Mouse (Mus musculus): ENCODE results near the gene Anapc11. TPM values are rescaled to one million over a fixed set of nuclear protein-coding genes. Genes with fewer than 3 reads are reported as not detected.

The Anapc11 gene
- polyA plus RNA-seq, 1 experiment, result 84.0 TPM

DNA sequence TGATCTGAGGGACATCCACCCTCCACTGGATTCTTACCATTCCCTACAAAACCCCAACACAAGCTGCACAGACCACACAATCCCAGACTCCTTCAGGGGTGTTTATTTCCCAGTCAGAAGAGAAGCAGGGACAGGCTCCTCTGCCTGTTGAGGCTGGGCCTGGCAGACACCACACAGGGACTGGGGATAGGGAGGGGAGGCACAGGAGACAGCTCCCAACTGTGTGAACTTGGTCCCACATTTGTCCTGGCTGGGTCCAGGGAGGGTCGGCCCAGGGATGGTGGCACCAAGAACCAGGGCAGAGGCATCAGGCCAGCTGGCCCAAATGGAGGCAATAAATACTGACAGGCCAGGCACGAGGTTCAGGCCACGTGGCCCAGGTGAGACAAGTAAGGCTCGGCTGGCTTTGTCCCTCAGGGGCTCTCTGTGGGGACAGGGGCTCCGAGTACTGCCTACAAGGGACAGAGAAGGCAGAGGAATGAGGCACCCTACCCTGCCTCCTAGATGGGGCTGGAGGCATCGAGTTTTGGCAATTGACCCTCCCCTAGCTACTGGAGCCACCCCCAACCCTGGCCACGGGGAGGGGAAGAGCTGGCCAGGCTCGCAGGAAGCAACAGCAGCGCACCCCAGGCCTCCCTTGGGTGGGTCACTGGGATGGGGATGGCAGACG, 20.1 kb upstream of the Anapc11 start:
- Histone ChIP-seq H3K27ac (ENCODE audit: insufficient read depth, low read length) (no peak overlapping the region), H3K27me3 (ENCODE audit: control insufficient read depth, insufficient read depth, low read length, poor library complexity, severe bottlenecking) (no peaks in the 10 kb centered on the region), H3K4me3 (ENCODE audit: low read depth, low read length) (no peak overlapping the region), H3K36me3 (ENCODE audit: control insufficient read depth, insufficient read depth, low read length, poor library complexity, severe bottlenecking) (peaks cover 22% of the 10 kb centered on the region), H3K9me3 (replicated peaks; ENCODE audit: control insufficient read depth, insufficient read depth, low read length, poor library complexity, severe bottlenecking) (no peaks in the 10 kb centered on the region), H3K9ac (ENCODE audit: low read depth, poor library complexity, severe bottlenecking) (no peak overlapping the region), H3K4me1 (ENCODE audit: control insufficient read depth, insufficient read depth, low read length) (peaks cover 4% of the 10 kb centered on the region)
- TF ChIP-seq CTCF (IDR thresholded peaks at IDR 0.05; ENCODE audit: low read depth, low read length), result no peak
- no peak for TF ChIP-seq POLR2A (IDR thresholded peaks at IDR 0.05; ENCODE audit: insufficient read depth, low read length)
- no peak for TF ChIP-seq EP300 (IDR thresholded peaks at IDR 0.05; ENCODE audit: insufficient read depth, low read depth, low read length)

DNA sequence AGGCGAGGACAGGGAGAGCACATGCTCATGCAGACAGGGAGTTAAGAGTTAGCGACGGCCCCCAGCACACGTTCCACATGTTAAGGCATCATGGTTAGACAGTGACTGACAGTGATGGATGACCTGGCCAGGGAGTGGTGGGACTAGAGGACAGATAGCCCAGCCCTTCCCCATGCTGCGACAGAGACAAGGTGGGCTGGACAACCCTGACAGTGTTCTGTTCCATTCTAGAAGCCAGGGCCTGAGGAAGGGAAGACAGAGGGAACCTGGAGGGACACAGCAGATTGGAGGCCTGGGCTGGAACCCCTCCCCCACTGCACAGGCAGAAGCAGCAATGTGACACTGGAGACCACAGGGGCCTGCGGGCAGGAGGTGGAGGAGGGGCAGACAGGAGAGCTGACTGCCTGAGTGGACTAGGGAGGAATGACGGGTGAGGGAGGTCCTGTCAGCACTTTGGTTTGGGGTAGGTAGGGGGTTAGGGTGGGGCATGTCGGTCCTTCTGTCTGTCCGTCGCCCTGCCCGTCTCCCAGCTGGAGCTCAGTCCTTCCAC, 19.5 kb upstream of the Anapc11 start:
- TF ChIP-seq EP300 (IDR thresholded peaks at IDR 0.05; ENCODE audit: insufficient read depth, low read depth, low read length), result no peak
- no peak for TF ChIP-seq POLR2A (IDR thresholded peaks at IDR 0.05; ENCODE audit: insufficient read depth, low read length)
- TF ChIP-seq CTCF (IDR thresholded peaks at IDR 0.05; ENCODE audit: low read depth, low read length), result no peak
- H3K27me3 ChIP-seq (ENCODE audit: control insufficient read depth, insufficient read depth, low read length, poor library complexity, severe bottlenecking), result no peaks in the 10 kb centered on the region
- peaks cover 4% of the 10 kb centered on the region for H3K4me1 ChIP-seq (ENCODE audit: control insufficient read depth, insufficient read depth, low read length)
- H3K36me3 ChIP-seq (ENCODE audit: control insufficient read depth, insufficient read depth, low read length, poor library complexity, severe bottlenecking), result peaks cover 22% of the 10 kb centered on the region
- H3K4me3 ChIP-seq (ENCODE audit: low read depth, low read length), result no peak overlapping the region
- no peak overlapping the region for H3K27ac ChIP-seq (ENCODE audit: insufficient read depth, low read length)
- no peaks in the 10 kb centered on the region for H3K9me3 ChIP-seq (replicated peaks; ENCODE audit: control insufficient read depth, insufficient read depth, low read length, poor library complexity, severe bottlenecking)
- no peak overlapping the region for H3K9ac ChIP-seq (ENCODE audit: low read depth, poor library complexity, severe bottlenecking)

DNA sequence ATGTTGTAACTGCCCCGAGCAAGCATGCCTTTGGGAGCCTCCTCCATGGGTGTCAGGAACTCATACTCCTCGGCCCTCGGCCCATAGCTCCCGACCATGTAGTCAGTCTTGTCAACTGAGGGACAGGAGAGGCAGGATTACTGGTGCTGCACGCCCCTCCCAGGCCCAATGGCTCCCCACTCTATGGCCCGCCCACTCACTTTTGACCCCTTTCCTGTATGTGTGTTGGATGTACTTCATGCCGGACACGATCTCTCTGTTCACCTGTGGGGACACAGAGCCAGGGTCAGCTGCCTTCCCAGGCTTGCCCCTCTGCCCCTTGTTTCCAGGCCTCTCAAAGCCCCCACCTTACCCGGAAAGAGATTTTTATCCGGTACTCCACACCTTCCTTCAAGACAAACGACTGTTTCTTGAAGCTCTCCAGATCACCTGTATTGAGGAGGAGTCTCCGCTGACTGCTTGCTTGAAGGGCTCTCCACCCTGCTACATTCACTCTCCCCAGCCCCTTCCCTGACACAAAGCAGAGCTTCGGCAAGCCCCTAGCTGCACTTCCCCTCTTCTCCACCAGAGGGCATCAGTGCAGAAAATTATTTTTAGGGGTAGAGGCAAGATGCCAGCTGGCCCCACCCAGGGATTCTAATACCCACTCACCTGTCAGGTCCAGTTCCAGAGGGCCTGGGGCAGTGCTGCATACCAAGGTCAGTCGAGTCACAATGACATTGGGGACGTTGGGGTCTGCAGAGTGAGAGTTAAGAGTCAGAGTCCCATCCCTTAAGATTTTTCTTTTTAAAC, 18.7 kb upstream of the Anapc11 start:
- Histone ChIP-seq H3K27ac (ENCODE audit: insufficient read depth, low read length) (no peak overlapping the region), H3K4me1 (ENCODE audit: control insufficient read depth, insufficient read depth, low read length) (peaks cover 4% of the 10 kb centered on the region), H3K27me3 (ENCODE audit: control insufficient read depth, insufficient read depth, low read length, poor library complexity, severe bottlenecking) (no peaks in the 10 kb centered on the region), H3K4me3 (ENCODE audit: low read depth, low read length) (no peak overlapping the region), H3K36me3 (ENCODE audit: control insufficient read depth, insufficient read depth, low read length, poor library complexity, severe bottlenecking) (peaks cover 22% of the 10 kb centered on the region), H3K9me3 (replicated peaks; ENCODE audit: control insufficient read depth, insufficient read depth, low read length, poor library complexity, severe bottlenecking) (no peaks in the 10 kb centered on the region), H3K9ac (ENCODE audit: low read depth, poor library complexity, severe bottlenecking) (no peak overlapping the region)
- TF ChIP-seq POLR2A (IDR thresholded peaks at IDR 0.05; ENCODE audit: insufficient read depth, low read length), result no peak
- TF ChIP-seq EP300 (IDR thresholded peaks at IDR 0.05; ENCODE audit: insufficient read depth, low read depth, low read length), result no peak
- TF ChIP-seq CTCF (IDR thresholded peaks at IDR 0.05; ENCODE audit: low read depth, low read length), result peak; percentile 67

DNA sequence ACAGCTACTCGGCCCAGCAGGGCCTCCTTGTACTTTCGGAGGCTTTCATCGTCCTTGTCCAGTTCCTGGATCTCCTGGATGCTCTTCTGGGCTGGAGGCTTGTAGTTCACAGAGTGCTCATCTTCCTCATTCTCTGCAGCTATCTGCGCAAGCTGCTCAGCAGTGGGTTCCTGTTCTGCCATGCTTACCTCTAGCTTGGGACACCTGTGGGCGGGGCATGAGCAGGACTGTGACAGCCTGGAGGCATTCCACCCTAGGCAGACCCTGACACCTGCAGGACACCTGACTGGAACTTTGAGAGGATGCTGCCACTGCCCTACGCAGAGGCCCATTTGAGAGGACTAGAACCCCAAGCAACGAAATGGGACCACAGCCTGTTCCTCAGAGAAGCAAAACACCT, 18.0 kb upstream of the Anapc11 start:
- Histone ChIP-seq H3K36me3 (ENCODE audit: control insufficient read depth, insufficient read depth, low read length, poor library complexity, severe bottlenecking) (peaks cover 25% of the 10 kb centered on the region), H3K9ac (ENCODE audit: low read depth, poor library complexity, severe bottlenecking) (peak overlapping the region; percentile 86), H3K27me3 (ENCODE audit: control insufficient read depth, insufficient read depth, low read length, poor library complexity, severe bottlenecking) (no peaks in the 10 kb centered on the region), H3K9me3 (replicated peaks; ENCODE audit: control insufficient read depth, insufficient read depth, low read length, poor library complexity, severe bottlenecking) (no peaks in the 10 kb centered on the region), H3K4me3 (ENCODE audit: low read depth, low read length) (peak overlapping the region; percentile 86), H3K4me1 (ENCODE audit: control insufficient read depth, insufficient read depth, low read length) (peaks cover 4% of the 10 kb centered on the region), H3K27ac (ENCODE audit: insufficient read depth, low read length) (0 out of 2 replicates have a peak overlapping the region, but pooled peaks have one; percentile 27)
- TF ChIP-seq EP300 (IDR thresholded peaks at IDR 0.05; ENCODE audit: insufficient read depth, low read depth, low read length), result no peak
- no peak for TF ChIP-seq CTCF (IDR thresholded peaks at IDR 0.05; ENCODE audit: low read depth, low read length)
- TF ChIP-seq POLR2A (IDR thresholded peaks at IDR 0.05; ENCODE audit: insufficient read depth, low read length), result no peak

DNA sequence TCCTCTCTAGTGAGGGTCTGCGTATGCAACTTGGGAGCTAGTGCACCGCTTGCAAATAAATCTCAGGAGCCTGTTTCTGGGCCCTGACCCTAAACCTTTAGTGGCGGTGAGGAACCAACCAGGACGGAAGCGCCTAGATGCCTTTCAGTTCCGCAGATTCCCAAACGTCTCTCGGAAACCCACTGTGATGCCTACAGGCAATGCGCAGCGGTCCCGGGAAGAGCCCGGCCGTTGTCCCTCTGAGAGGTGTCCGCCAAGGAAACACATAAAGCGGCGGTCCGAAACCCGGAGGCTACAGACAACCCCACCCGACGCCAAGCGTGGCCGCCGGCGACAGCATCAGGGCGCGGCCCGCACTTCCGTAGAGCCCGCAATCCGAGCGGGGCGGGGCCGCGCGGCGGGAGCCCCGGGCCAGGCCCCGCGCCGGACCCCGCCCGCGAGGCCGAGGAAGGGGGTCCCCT, 17.3 kb upstream of the Anapc11 start:
- Histone ChIP-seq H3K9me3 (replicated peaks; ENCODE audit: control insufficient read depth, insufficient read depth, low read length, poor library complexity, severe bottlenecking) (no peaks in the 10 kb centered on the region), H3K9ac (ENCODE audit: low read depth, poor library complexity, severe bottlenecking) (peak overlapping the region; percentile 86), H3K4me1 (ENCODE audit: control insufficient read depth, insufficient read depth, low read length) (peaks cover 4% of the 10 kb centered on the region), H3K36me3 (ENCODE audit: control insufficient read depth, insufficient read depth, low read length, poor library complexity, severe bottlenecking) (peaks cover 32% of the 10 kb centered on the region), H3K27me3 (ENCODE audit: control insufficient read depth, insufficient read depth, low read length, poor library complexity, severe bottlenecking) (no peaks in the 10 kb centered on the region), H3K4me3 (ENCODE audit: low read depth, low read length) (peak overlapping the region; percentile 86), H3K27ac (ENCODE audit: insufficient read depth, low read length) (peak overlapping the region; percentile 27)
- TF ChIP-seq CTCF (IDR thresholded peaks at IDR 0.05; ENCODE audit: low read depth, low read length), result no peak
- no peak for TF ChIP-seq POLR2A (IDR thresholded peaks at IDR 0.05; ENCODE audit: insufficient read depth, low read length)
- TF ChIP-seq EP300 (IDR thresholded peaks at IDR 0.05; ENCODE audit: insufficient read depth, low read depth, low read length), result no peak

All from ES-Bruce4 (cell line).